Mouse (Mus musculus): ENCODE measurements at regions not wholly inside any gene's neighbourhood (a gene's known extent, or its start where the extent isn't known, plus 50 kb on each side); places are given as distances from the start of the nearest gene placed in this dataset.

GRCm38 (mm10) chr10:72551561-72551960 lies 103.1 kb upstream of the Zwint start:
- no peak for TF ChIP-seq POLR2A (IDR thresholded peaks at IDR 0.05; ENCODE audit: insufficient read depth, low read depth, low read length)
- no peak for TF ChIP-seq CTCF (IDR thresholded peaks at IDR 0.05; ENCODE audit: insufficient read depth, low read depth, low read length)
